In genomic region chr6:136852348-136852747, GRCm38 (mm10) we compare ENCODE assay signal across 13 mouse cellular contexts. TPM values are rescaled to one million over a fixed set of nuclear protein-coding genes. Genes with fewer than 3 reads are reported as not detected.
DNase-seq lines count a peak whose midpoint lies in the region; ATAC-seq and TF ChIP-seq lines count a peak whose summit lies in the region.
"Had no signal": no experiment of that assay in that cellular context is flagged by ENCODE, and none has a peak within 500 bp of the region (broad histone marks: within the 10 kb centered on the region; RNA-seq: fewer than 3 reads in every experiment).

No protein-coding gene starts in this region.

- H3K36me3 ChIP-seq in heart, embryonic 13.5 days = peaks cover 23% of the 10 kb centered on the region
- H3K36me3 ChIP-seq in neural tube, embryonic 13.5 days = no peaks in the 10 kb centered on the region
- no peaks in the 10 kb centered on the region for H3K36me3 ChIP-seq in stomach, postnatal 0 days (ENCODE audit: control insufficient read depth, insufficient read depth, low read length)

- H3K9me3 ChIP-seq in heart, embryonic 13.5 days = no peaks in the 10 kb centered on the region
- no peaks in the 10 kb centered on the region for H3K9me3 ChIP-seq in neural tube, embryonic 13.5 days
- no peaks in the 10 kb centered on the region for H3K9me3 ChIP-seq in stomach, postnatal 0 days (ENCODE audit: control insufficient read depth, low read length)

- peak overlapping the region; percentile 48; the same call in 1 of the 2 replicates for H3K27ac ChIP-seq in heart, embryonic 13.5 days (replicated peaks)
- H3K27ac ChIP-seq in neural tube, embryonic 13.5 days (replicated peaks) = 0 out of 2 replicates have a peak overlapping the region, but pooled peaks have one; percentile 29
- H3K27ac ChIP-seq in stomach, postnatal 0 days (replicated peaks) = peak overlapping the region; percentile 40
- H3K27ac ChIP-seq: heart, adult 2 months had no signal

- intact Hi-C loops in left cerebral cortex, postnatal 4 days (cut with DNase I) = no loop called here

- no peak for TF ChIP-seq EP300 in stomach, postnatal 0 days (optimal IDR thresholded peaks at IDR 0.05)

- 82% methylated on average over 4 of the region's 4 CpGs for WGBS in heart, embryonic 13.5 days
- WGBS in neural tube, embryonic 13.5 days = 87% methylated on average over 4 of the region's 4 CpGs
- 71% methylated on average over 4 of the region's 4 CpGs for WGBS in stomach, postnatal 0 days

- H3K27me3 ChIP-seq in heart, embryonic 13.5 days (replicated peaks) = no peaks in the 10 kb centered on the region
- H3K27me3 ChIP-seq in neural tube, embryonic 13.5 days = no peaks in the 10 kb centered on the region
- H3K27me3 ChIP-seq in stomach, postnatal 0 days (ENCODE audit: control insufficient read depth, insufficient read depth, low read length) = no peaks in the 10 kb centered on the region

- no peak for DNase-seq in heart, postnatal 4 days
- DNase-seq in neural tube, embryonic 10.5 days (ENCODE audit: extremely low spot score, low spot score) = no peak
- peak; percentile 53 to 66 for DNase-seq in kidney, postnatal 25 days
- no peak for DNase-seq in stomach, postnatal 0 days (ENCODE audit: low spot score)
- DNase-seq in left cerebral cortex, postnatal 4 days = no peak
- no peak for DNase-seq in thymus, postnatal 10 days (ENCODE audit: low spot score in 2 of 2)
- DNase-seq: adrenal gland, postnatal 10 days; cerebellum, adult 11 months; heart, adult 2 months had no signal

- H3K4me3 ChIP-seq in heart, embryonic 13.5 days = no peak overlapping the region
- H3K4me3 ChIP-seq in neural tube, embryonic 13.5 days = no peak overlapping the region
- no peak overlapping the region for H3K4me3 ChIP-seq in stomach, postnatal 0 days (ENCODE audit: low read depth, low read length)
- H3K4me3 ChIP-seq: heart, adult 2 months had no signal

- H3K4me2 ChIP-seq in heart, embryonic 13.5 days = peak overlapping the region; percentile 1; the same call in 1 of the 2 replicates
- no peak overlapping the region for H3K4me2 ChIP-seq in neural tube, embryonic 13.5 days
- no peak overlapping the region for H3K4me2 ChIP-seq in stomach, postnatal 0 days (replicated peaks; ENCODE audit: low read depth)

- TF ChIP-seq CTCF in stomach, postnatal 0 days (IDR thresholded peaks at IDR 0.05; ENCODE audit: low read depth) = no peak

- H3K4me1 ChIP-seq in heart, embryonic 13.5 days = peaks cover 58% of the 10 kb centered on the region
- no peaks in the 10 kb centered on the region for H3K4me1 ChIP-seq in neural tube, embryonic 13.5 days (replicated peaks)
- H3K4me1 ChIP-seq in stomach, postnatal 0 days (replicated peaks; ENCODE audit: control insufficient read depth, insufficient read depth) = no peaks in the 10 kb centered on the region

- ATAC-seq in heart, embryonic 13.5 days (ENCODE audit: extremely low read depth, insufficient number of reproducible peaks, low FRiP score, low TSS enrichment) = no peak
- no peak for ATAC-seq in neural tube, embryonic 13.5 days (ENCODE audit: low read depth)
- ATAC-seq in stomach, postnatal 0 days (ENCODE audit: low FRiP score, low TSS enrichment) = no peak
- ATAC-seq: intestine, embryonic 16.5 days had no signal

- 0 out of 2 replicates have a peak overlapping the region, but pooled peaks have one; percentile 34 for H3K9ac ChIP-seq in heart, embryonic 13.5 days
- H3K9ac ChIP-seq in neural tube, embryonic 13.5 days = no peak overlapping the region
- H3K9ac ChIP-seq in stomach, postnatal 0 days (ENCODE audit: low read length) = no peak overlapping the region

RNA-seq across cellular contexts. Expression of gene Art4, which starts 5.2 kb away (rescaled TPM):
- 13.3 and 15.6 TPM in 2 replicates for polyA plus RNA-seq in heart, embryonic 13.5 days (2015; fragmentation: Nextera tagmentation; extraction: Ambion mirVana)
- total RNA-seq in heart, postnatal 4 days (2021) = 10 to 100 TPM in 1 of 2 experiments, 1 to 10 TPM in 1; 7.0 to 10.5 TPM
- 0.34 and 0.59 TPM in 2 replicates for polyA plus RNA-seq in neural tube, embryonic 13.5 days (2015; fragmentation: Nextera tagmentation; extraction: Ambion mirVana)
- 3.2 and 3.3 TPM in 2 replicates for polyA plus RNA-seq in stomach, postnatal 0 days (2015; fragmentation: Nextera tagmentation; extraction: Ambion mirVana)
- not detected for total RNA-seq in left cerebral cortex, postnatal 4 days (2021)

RNA-seq across cellular contexts. Expression of gene Smco3, which starts 17.1 kb away (rescaled TPM):
- polyA plus RNA-seq in heart, embryonic 13.5 days (2015; fragmentation: Nextera tagmentation; extraction: Ambion mirVana) = 0.20 TPM in 1 of 2 replicates, not detected in the other
- total RNA-seq in heart, postnatal 4 days (2021) = under 1 TPM in 1 of 2 experiments, not detected in 1; 0.20 TPM
- polyA plus RNA-seq in neural tube, embryonic 13.5 days (2015; fragmentation: Nextera tagmentation; extraction: Ambion mirVana) = 1.7 and 2.1 TPM in 2 replicates
- polyA plus RNA-seq in stomach, postnatal 0 days (2015; fragmentation: Nextera tagmentation; extraction: Ambion mirVana) = 0.56 and 0.63 TPM in 2 replicates
- total RNA-seq in left cerebral cortex, postnatal 4 days (2021) = 1 to 10 TPM; 2.3 to 3.2 TPM
- total RNA-seq: heart, adult 2 months had no signal

RNA-seq across cellular contexts. Expression of gene Mgp, which starts 23.3 kb away (rescaled TPM):
- polyA plus RNA-seq in heart, embryonic 13.5 days (2015; fragmentation: Nextera tagmentation; extraction: Ambion mirVana) = 290 and 310 TPM in 2 replicates
- total RNA-seq in heart, postnatal 4 days (2021) = 100 to 1,000 TPM; 188 to 201 TPM
- polyA plus RNA-seq in neural tube, embryonic 13.5 days (2015; fragmentation: Nextera tagmentation; extraction: Ambion mirVana) = 30.1 and 32.9 TPM in 2 replicates
- polyA plus RNA-seq in stomach, postnatal 0 days (2015; fragmentation: Nextera tagmentation; extraction: Ambion mirVana) = 392 and 473 TPM in 2 replicates
- 10 to 100 TPM; 16.3 to 19.2 TPM for total RNA-seq in left cerebral cortex, postnatal 4 days (2021)
- total RNA-seq: megakaryocyte progenitor cell, adult 5-6 weeks had no signal

RNA-seq across cellular contexts. Expression of gene Wbp11, which starts 24.3 kb away (rescaled TPM):
- polyA plus RNA-seq in heart, embryonic 13.5 days (2015; fragmentation: Nextera tagmentation; extraction: Ambion mirVana) = 70.6 and 71.1 TPM in 2 replicates
- total RNA-seq in heart, postnatal 4 days (2021) = 10 to 100 TPM; 89.9 to 90.8 TPM
- 79.6 and 85.0 TPM in 2 replicates for polyA plus RNA-seq in neural tube, embryonic 13.5 days (2015; fragmentation: Nextera tagmentation; extraction: Ambion mirVana)
- polyA plus RNA-seq in stomach, postnatal 0 days (2015; fragmentation: Nextera tagmentation; extraction: Ambion mirVana) = 39.8 and 42.8 TPM in 2 replicates
- 100 to 1,000 TPM in 1 of 2 experiments, 10 to 100 TPM in 1; 97.6 to 104 TPM for total RNA-seq in left cerebral cortex, postnatal 4 days (2021)

RNA-seq across cellular contexts. Expression of gene BC049715, which starts 24.9 kb away (rescaled TPM):
- 1.2 and 1.9 TPM in 2 replicates for polyA plus RNA-seq in heart, embryonic 13.5 days (2015; fragmentation: Nextera tagmentation; extraction: Ambion mirVana)
- 1 to 10 TPM; 2.1 to 2.5 TPM for total RNA-seq in heart, postnatal 4 days (2021)
- polyA plus RNA-seq in neural tube, embryonic 13.5 days (2015; fragmentation: Nextera tagmentation; extraction: Ambion mirVana) = 1.1 and 1.3 TPM in 2 replicates
- 0.46 and 0.96 TPM in 2 replicates for polyA plus RNA-seq in stomach, postnatal 0 days (2015; fragmentation: Nextera tagmentation; extraction: Ambion mirVana)
- total RNA-seq in left cerebral cortex, postnatal 4 days (2021) = 1 to 10 TPM; 2.0 to 2.6 TPM

Comparison
In these comparisons a context has a peak if more than half of its experiments do, and no peak if none do; other contexts are left out.
1. DNase-seq: peak in kidney, postnatal 25 days (2 of 2); none in heart, postnatal 4 days (single experiment), neural tube, embryonic 10.5 days (single experiment), stomach, postnatal 0 days (single experiment), left cerebral cortex, postnatal 4 days (single experiment) and thymus, postnatal 10 days (0 of 2).
2. Peak in every context shown above with its lines, with median percentiles within 50 percentile points of each other: H3K27ac ChIP-seq.